Mouse (Mus musculus): ENCODE results near the gene Slc25a3.

DNA sequence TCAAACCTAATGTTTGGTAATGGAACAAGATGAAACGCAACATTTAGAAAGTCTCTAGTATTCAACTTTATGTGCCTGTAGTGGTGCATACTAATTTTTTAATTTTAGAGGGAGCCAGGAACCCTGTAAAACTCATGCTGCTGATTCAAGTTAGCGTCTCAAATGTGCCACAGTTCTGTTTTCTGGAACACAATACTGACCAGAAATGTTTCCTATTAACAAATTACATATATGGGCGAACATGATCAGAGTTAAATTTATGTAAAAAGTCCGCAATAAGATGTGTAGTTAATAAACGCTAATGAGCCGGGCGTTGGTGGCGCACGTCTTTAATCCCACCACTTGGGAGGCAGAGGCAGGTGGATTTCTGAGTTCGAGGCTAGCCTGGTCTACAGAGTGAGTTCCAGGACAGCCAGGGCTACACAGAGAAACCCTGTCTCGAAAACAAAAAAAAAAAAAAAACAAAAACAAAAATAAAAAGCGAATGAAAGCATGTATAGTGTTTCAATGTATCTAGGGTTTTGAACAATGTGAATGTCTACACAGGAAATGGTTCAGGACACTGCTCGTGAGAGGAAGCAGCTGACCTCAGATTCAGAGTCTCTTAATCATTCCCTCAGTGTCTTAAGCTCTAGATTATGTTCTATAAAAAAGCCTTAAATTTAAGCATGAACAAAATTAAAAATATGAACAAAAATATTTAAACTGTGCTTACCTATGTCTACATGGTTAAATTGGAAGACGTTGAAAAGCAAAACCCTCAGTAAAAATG is 48.7 kb upstream of the Slc25a3 start:
- TF ChIP-seq CTCF (IDR thresholded peaks at IDR 0.05; ENCODE audit: low read depth, low read length) (no peak), POLR2A (IDR thresholded peaks at IDR 0.05; ENCODE audit: insufficient read depth, low read length) (no peak)

All from ES-Bruce4 (cell line).